In the genomic region with DNA sequence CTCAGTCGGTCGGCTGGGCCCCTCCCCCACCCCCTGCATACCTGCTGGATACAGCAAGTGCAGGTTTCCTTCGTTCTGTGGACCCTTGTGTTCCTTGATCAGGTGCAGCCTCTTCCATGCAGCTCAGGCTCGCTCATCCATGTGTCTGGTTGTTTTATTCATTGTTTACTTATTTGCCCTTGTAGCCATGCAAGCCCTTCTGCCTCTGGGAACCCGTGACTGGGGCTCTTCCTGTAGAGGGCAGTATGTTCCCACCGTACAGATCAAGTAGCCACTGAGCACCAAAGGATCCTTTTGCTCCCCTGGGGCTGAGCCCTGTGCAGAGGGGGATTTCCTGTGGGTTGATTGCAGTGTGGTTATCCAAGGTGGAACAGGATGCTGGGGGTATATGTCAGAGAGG, we compare ENCODE assay signal across 9 mouse cellular contexts. TPM values are rescaled to one million over a fixed set of nuclear protein-coding genes. Genes with fewer than 3 reads are reported as not detected.
A peak's percentile ranks its signal among the peaks of the same experiment; 100 is the strongest.
DNase-seq lines count a peak whose midpoint lies in the region; ATAC-seq lines count a peak whose summit lies in the region.
"Had no signal": no experiment of that assay in that cellular context is flagged by ENCODE, and none has a peak within 500 bp of the region (broad histone marks: within the 10 kb centered on the region; RNA-seq: fewer than 3 reads in every experiment).

No protein-coding gene starts in this region.

- H3K9me3 ChIP-seq in forebrain, embryonic 12.5 days, result no peaks in the 10 kb centered on the region
- H3K9me3 ChIP-seq in forebrain, embryonic 15.5 days, result no peaks in the 10 kb centered on the region
- no peaks in the 10 kb centered on the region for H3K9me3 ChIP-seq in midbrain, embryonic 14.5 days (ENCODE audit: control insufficient read depth, low read length)
- H3K9me3 ChIP-seq: liver, embryonic 13.5 days had no signal

- H3K4me1 ChIP-seq in forebrain, embryonic 12.5 days, result peaks cover 16% of the 10 kb centered on the region
- H3K4me1 ChIP-seq in forebrain, embryonic 15.5 days, result peaks cover 25% of the 10 kb centered on the region
- H3K4me1 ChIP-seq in midbrain, embryonic 14.5 days (ENCODE audit: control insufficient read depth, insufficient read depth, low read length), result peaks cover 26% of the 10 kb centered on the region; the same call in 1 of the 2 replicates
- H3K4me1 ChIP-seq: liver, embryonic 13.5 days had no signal

- intact Hi-C loops in heart, postnatal 14 days (cut with DNase I), result loop anchor here (2.0 kb wide), 2 partner anchors 89 to 157 kb away; no protein-coding TSS in a partner anchor

- peaks cover 14% of the 10 kb centered on the region for H3K27me3 ChIP-seq in forebrain, embryonic 12.5 days
- H3K27me3 ChIP-seq in forebrain, embryonic 15.5 days, result no peaks in the 10 kb centered on the region
- H3K27me3 ChIP-seq in midbrain, embryonic 14.5 days (ENCODE audit: control insufficient read depth, insufficient read depth, low read length), result no peaks in the 10 kb centered on the region

- H3K4me2 ChIP-seq in forebrain, embryonic 12.5 days, result no peak overlapping the region
- no peak overlapping the region for H3K4me2 ChIP-seq in forebrain, embryonic 15.5 days (replicated peaks)
- H3K4me2 ChIP-seq in midbrain, embryonic 14.5 days (ENCODE audit: low read length), result peak overlapping the region; percentile 17; the same call in 1 of the 2 replicates
- H3K4me2 ChIP-seq: liver, embryonic 13.5 days had no signal

- peak; percentile 41; the same call in 1 of the 2 replicates for ATAC-seq in forebrain, embryonic 12.5 days (ENCODE audit: low FRiP score)
- ATAC-seq in forebrain, embryonic 15.5 days (replicated peaks), result no peak
- ATAC-seq in midbrain, embryonic 14.5 days (ENCODE audit: low FRiP score, low TSS enrichment), result no peak; the same call in 1 of the 2 replicates

- 3% methylated on average over 6 of the region's 6 CpGs for WGBS in forebrain, embryonic 12.5 days
- WGBS in forebrain, embryonic 15.5 days, result 10% methylated on average over 6 of the region's 6 CpGs
- 8% methylated on average over 6 of the region's 6 CpGs for WGBS in midbrain, embryonic 14.5 days

- H3K9ac ChIP-seq in forebrain, embryonic 12.5 days, result no peak overlapping the region
- H3K9ac ChIP-seq in forebrain, embryonic 15.5 days (replicated peaks), result no peak overlapping the region
- H3K9ac ChIP-seq in midbrain, embryonic 14.5 days (replicated peaks; ENCODE audit: low read length), result no peak overlapping the region
- H3K9ac ChIP-seq: liver, embryonic 13.5 days had no signal

- no peak overlapping the region for H3K27ac ChIP-seq in forebrain, embryonic 12.5 days
- no peak overlapping the region for H3K27ac ChIP-seq in forebrain, embryonic 15.5 days (replicated peaks)
- 0 out of 2 replicates have a peak overlapping the region, but pooled peaks have one; percentile 42 for H3K27ac ChIP-seq in midbrain, embryonic 14.5 days (replicated peaks; ENCODE audit: low read depth, low read length)
- H3K27ac ChIP-seq: liver, embryonic 13.5 days had no signal

- H3K36me3 ChIP-seq in forebrain, embryonic 12.5 days (replicated peaks), result no peaks in the 10 kb centered on the region
- no peaks in the 10 kb centered on the region for H3K36me3 ChIP-seq in forebrain, embryonic 15.5 days
- H3K36me3 ChIP-seq in midbrain, embryonic 14.5 days (ENCODE audit: control insufficient read depth, insufficient read depth, low read length), result no peaks in the 10 kb centered on the region
- H3K36me3 ChIP-seq: liver, embryonic 13.5 days had no signal

- DNase-seq in CD8-positive naive resting alpha-beta T cell, adult 2 months (ENCODE audit: low read depth in 2 of 2, low spot score in 2 of 2), result peak; percentile 16 to 19
- DNase-seq in cerebellum, postnatal 10 days, result peak; percentile 72 to 74
- DNase-seq in heart, postnatal 14 days, result peak; percentile 16 to 51
- peak; percentile 11 to 58 for DNase-seq in kidney, postnatal 36 days
- peak; percentile 74 for DNase-seq in midbrain, embryonic 14.5 days
- no peak for DNase-seq in right cerebral cortex, postnatal 4 days
- DNase-seq: liver, embryonic 13.5 days had no signal

- H3K4me3 ChIP-seq in forebrain, embryonic 12.5 days (replicated peaks), result no peak overlapping the region
- no peak overlapping the region for H3K4me3 ChIP-seq in forebrain, embryonic 15.5 days
- no peak overlapping the region for H3K4me3 ChIP-seq in midbrain, embryonic 14.5 days (replicated peaks; ENCODE audit: low read depth, low read length)
- H3K4me3 ChIP-seq: liver, embryonic 13.5 days had no signal

RNA-seq across cellular contexts. Expression of a gene that starts 11.2 kb away (rescaled TPM):
- 1.2 and 1.3 TPM in 2 replicates for polyA plus RNA-seq in forebrain, embryonic 12.5 days (2016; fragmentation: Nextera tagmentation; extraction: Ambion mirVana)
- polyA plus RNA-seq in forebrain, embryonic 15.5 days (2015; fragmentation: Nextera tagmentation; extraction: Ambion mirVana), result 4.9 and 5.1 TPM in 2 replicates
- under 1 TPM in 1 of 2 experiments, not detected in 1; 0.24 TPM for total RNA-seq in heart, postnatal 14 days (2021)
- 20.6 and 22.9 TPM in 2 replicates for polyA plus RNA-seq in midbrain, embryonic 14.5 days (2014; fragmentation: Nextera tagmentation; extraction: Ambion mirVana)

RNA-seq across cellular contexts. Expression of a gene that starts 37.9 kb away (rescaled TPM):
- not detected in 2 replicates for polyA plus RNA-seq in forebrain, embryonic 12.5 days (2016; fragmentation: Nextera tagmentation; extraction: Ambion mirVana)
- not detected in 2 replicates for polyA plus RNA-seq in forebrain, embryonic 15.5 days (2015; fragmentation: Nextera tagmentation; extraction: Ambion mirVana)
- not detected for total RNA-seq in heart, postnatal 14 days (2021)
- not detected in 2 replicates for polyA plus RNA-seq in midbrain, embryonic 14.5 days (2014; fragmentation: Nextera tagmentation; extraction: Ambion mirVana)
- polyA plus RNA-seq: liver, embryonic 13.5 days had no signal
